ENCODE assay signal across 23 mouse cellular contexts in the genomic region with DNA sequence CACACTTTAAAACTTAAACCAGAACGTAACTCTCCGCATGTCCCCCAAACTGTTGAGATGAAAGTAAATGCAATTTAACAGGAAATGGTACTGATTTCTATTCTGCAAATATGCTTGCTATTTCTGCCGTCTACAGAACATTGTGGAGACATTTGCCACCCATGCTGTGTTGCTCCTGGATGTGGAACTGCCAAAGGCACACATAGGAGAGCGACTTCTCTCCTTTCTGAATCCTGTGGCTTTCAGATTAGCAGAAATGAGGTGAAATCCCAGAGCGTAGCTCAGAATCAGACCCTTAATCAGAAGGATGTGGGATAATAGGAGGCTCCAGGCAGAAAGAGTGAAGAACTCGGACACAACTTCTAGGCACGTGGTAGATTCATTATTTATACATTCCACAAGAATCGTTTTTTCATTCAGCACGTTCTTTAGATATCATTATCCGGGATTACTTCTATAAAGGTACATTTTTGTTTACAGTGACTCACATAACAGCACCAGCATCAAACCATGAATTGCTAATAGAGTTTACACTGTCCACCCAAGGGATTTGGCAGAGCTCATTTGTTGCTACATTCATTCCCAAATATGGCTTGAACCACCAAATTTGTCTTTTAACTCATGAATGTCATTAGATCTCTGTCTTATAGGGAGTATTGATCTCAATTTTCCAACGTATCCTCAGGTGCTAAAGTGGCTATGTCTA.
DNase-seq lines count a peak whose midpoint lies in the region; ATAC-seq lines count a peak whose summit lies in the region.
"Had no signal": no experiment of that assay in that cellular context is flagged by ENCODE, and none has a peak within 500 bp of the region (broad histone marks: within the 10 kb centered on the region; RNA-seq: fewer than 3 reads in every experiment).

No protein-coding gene starts in this region.

- no peak for DNase-seq in forebrain, embryonic 10.5 days (ENCODE audit: extremely low spot score, low spot score)
- no peak for DNase-seq in hindbrain, embryonic 14.5 days (ENCODE audit: low spot score)
- no peak for DNase-seq in hindbrain, embryonic 11.5 days (ENCODE audit: low spot score)
- DNase-seq in left cerebral cortex, postnatal 25 days (ENCODE audit: low spot score in 2 of 2): no peak
- DNase-seq: adrenal gland, postnatal 10 days; cerebellum, adult 8-10 months; cerebellum, postnatal 36 days; embryo, embryonic 11 days; gastrocnemius, postnatal 14 days; heart, adult 11 months; kidney, adult 8-10 months; kidney, postnatal 10 days; thymus, adult 18-20 months; thymus, postnatal 36 days had no signal

- H3K36me3 ChIP-seq in forebrain, embryonic 12.5 days (replicated peaks): no peaks in the 10 kb centered on the region
- no peaks in the 10 kb centered on the region for H3K36me3 ChIP-seq in forebrain, embryonic 10.5 days (replicated peaks)
- H3K36me3 ChIP-seq in hindbrain, embryonic 14.5 days (replicated peaks; ENCODE audit: control insufficient read depth, insufficient read depth): no peaks in the 10 kb centered on the region
- H3K36me3 ChIP-seq in hindbrain, embryonic 11.5 days (ENCODE audit: control insufficient read depth, insufficient read depth, low read length): no peaks in the 10 kb centered on the region
- no peaks in the 10 kb centered on the region for H3K36me3 ChIP-seq in neural tube, embryonic 13.5 days
- H3K36me3 ChIP-seq in neural tube, embryonic 15.5 days: no peaks in the 10 kb centered on the region
- H3K36me3 ChIP-seq: embryonic facial prominence, embryonic 13.5 days; hindbrain, embryonic 12.5 days; intestine, embryonic 15.5 days; stomach, embryonic 15.5 days had no signal

- WGBS in forebrain, embryonic 12.5 days: 66% methylated on average over 11 of the region's 11 CpGs
- WGBS in forebrain, embryonic 10.5 days: 84% methylated on average over 11 of the region's 11 CpGs
- 66% methylated on average over 11 of the region's 11 CpGs for WGBS in hindbrain, embryonic 14.5 days
- 80% methylated on average over 11 of the region's 11 CpGs for WGBS in hindbrain, embryonic 11.5 days
- WGBS in neural tube, embryonic 13.5 days: 66% methylated on average over 11 of the region's 11 CpGs
- 64% methylated on average over 11 of the region's 11 CpGs for WGBS in neural tube, embryonic 15.5 days

- intact Hi-C loops in left cerebral cortex, postnatal 25 days (cut with DNase I): no loop called here

- H3K27me3 ChIP-seq in forebrain, embryonic 12.5 days: no peaks in the 10 kb centered on the region
- H3K27me3 ChIP-seq in forebrain, embryonic 10.5 days (ENCODE audit: poor library complexity, severe bottlenecking): no peaks in the 10 kb centered on the region
- H3K27me3 ChIP-seq in hindbrain, embryonic 14.5 days (ENCODE audit: control insufficient read depth, insufficient read depth, low read length): no peaks in the 10 kb centered on the region
- no peaks in the 10 kb centered on the region for H3K27me3 ChIP-seq in hindbrain, embryonic 11.5 days (ENCODE audit: control insufficient read depth, insufficient read depth, low read length)
- H3K27me3 ChIP-seq in neural tube, embryonic 13.5 days: no peaks in the 10 kb centered on the region
- H3K27me3 ChIP-seq in neural tube, embryonic 15.5 days (replicated peaks): no peaks in the 10 kb centered on the region
- H3K27me3 ChIP-seq: embryonic facial prominence, embryonic 13.5 days; hindbrain, embryonic 12.5 days; intestine, embryonic 15.5 days; stomach, embryonic 15.5 days had no signal

- peaks cover 10% of the 10 kb centered on the region for H3K4me1 ChIP-seq in forebrain, embryonic 12.5 days
- peaks cover 5% of the 10 kb centered on the region; the same call in 1 of the 2 replicates for H3K4me1 ChIP-seq in forebrain, embryonic 10.5 days
- peaks cover 7% of the 10 kb centered on the region; the same call in 1 of the 2 replicates for H3K4me1 ChIP-seq in hindbrain, embryonic 14.5 days (replicated peaks; ENCODE audit: control insufficient read depth, insufficient read depth, low read length)
- no peaks in the 10 kb centered on the region for H3K4me1 ChIP-seq in hindbrain, embryonic 11.5 days (replicated peaks; ENCODE audit: control insufficient read depth, insufficient read depth, low read length)
- peaks cover 20% of the 10 kb centered on the region for H3K4me1 ChIP-seq in neural tube, embryonic 13.5 days (replicated peaks)
- peaks cover 6% of the 10 kb centered on the region; the same call in 1 of the 2 replicates for H3K4me1 ChIP-seq in neural tube, embryonic 15.5 days
- H3K4me1 ChIP-seq: embryonic facial prominence, embryonic 13.5 days; intestine, embryonic 15.5 days; stomach, embryonic 15.5 days had no signal

- H3K4me3 ChIP-seq in forebrain, embryonic 12.5 days (replicated peaks): no peak overlapping the region
- H3K4me3 ChIP-seq in forebrain, embryonic 10.5 days: no peak overlapping the region
- no peak overlapping the region for H3K4me3 ChIP-seq in hindbrain, embryonic 14.5 days (replicated peaks; ENCODE audit: low read length)
- H3K4me3 ChIP-seq in hindbrain, embryonic 11.5 days (ENCODE audit: low read depth, low read length): no peak overlapping the region
- H3K4me3 ChIP-seq in neural tube, embryonic 13.5 days: no peak overlapping the region
- H3K4me3 ChIP-seq in neural tube, embryonic 15.5 days (replicated peaks): no peak overlapping the region
- H3K4me3 ChIP-seq: embryonic facial prominence, embryonic 13.5 days; erythroblast, embryonic 14.5 days; hindbrain, embryonic 12.5 days; intestine, embryonic 15.5 days; stomach, embryonic 15.5 days had no signal

- 0 out of 2 replicates have a peak overlapping the region, but pooled peaks have one; percentile 31 for H3K27ac ChIP-seq in forebrain, embryonic 12.5 days
- H3K27ac ChIP-seq in forebrain, embryonic 10.5 days: no peak overlapping the region
- peak overlapping the region; percentile 20 for H3K27ac ChIP-seq in hindbrain, embryonic 14.5 days
- H3K27ac ChIP-seq in hindbrain, embryonic 11.5 days (ENCODE audit: low read depth, low read length): no peak overlapping the region
- H3K27ac ChIP-seq in neural tube, embryonic 13.5 days (replicated peaks): peak overlapping the region; percentile 64
- H3K27ac ChIP-seq in neural tube, embryonic 15.5 days (replicated peaks): no peak overlapping the region
- H3K27ac ChIP-seq: embryonic facial prominence, embryonic 13.5 days; hindbrain, embryonic 12.5 days; intestine, embryonic 15.5 days; stomach, embryonic 15.5 days had no signal

- H3K4me2 ChIP-seq in forebrain, embryonic 12.5 days: no peak overlapping the region
- no peak overlapping the region for H3K4me2 ChIP-seq in hindbrain, embryonic 14.5 days (replicated peaks)
- H3K4me2 ChIP-seq in hindbrain, embryonic 11.5 days (replicated peaks; ENCODE audit: low read depth, low read length): no peak overlapping the region
- no peak overlapping the region for H3K4me2 ChIP-seq in neural tube, embryonic 13.5 days
- no peak overlapping the region for H3K4me2 ChIP-seq in neural tube, embryonic 15.5 days
- H3K4me2 ChIP-seq: embryonic facial prominence, embryonic 13.5 days; heart, embryonic 11.5 days; hindbrain, embryonic 12.5 days; intestine, embryonic 15.5 days; stomach, embryonic 15.5 days had no signal

- ATAC-seq in forebrain, embryonic 12.5 days (ENCODE audit: low FRiP score): peak; percentile 34; the same call in 1 of the 2 replicates
- ATAC-seq in hindbrain, embryonic 14.5 days (ENCODE audit: low FRiP score): no peak
- no peak for ATAC-seq in hindbrain, embryonic 11.5 days (ENCODE audit: low FRiP score)
- no peak for ATAC-seq in neural tube, embryonic 13.5 days (ENCODE audit: low read depth)
- ATAC-seq in neural tube, embryonic 15.5 days (ENCODE audit: low FRiP score): no peak
- ATAC-seq: intestine, embryonic 15.5 days had no signal

- H3K9me3 ChIP-seq in forebrain, embryonic 12.5 days: no peaks in the 10 kb centered on the region
- H3K9me3 ChIP-seq in forebrain, embryonic 10.5 days: no peaks in the 10 kb centered on the region
- H3K9me3 ChIP-seq in hindbrain, embryonic 14.5 days (ENCODE audit: control insufficient read depth, low read length): no peaks in the 10 kb centered on the region
- no peaks in the 10 kb centered on the region for H3K9me3 ChIP-seq in hindbrain, embryonic 11.5 days (ENCODE audit: control insufficient read depth, low read length)
- H3K9me3 ChIP-seq in neural tube, embryonic 13.5 days: no peaks in the 10 kb centered on the region
- H3K9me3 ChIP-seq in neural tube, embryonic 15.5 days (replicated peaks): no peaks in the 10 kb centered on the region
- H3K9me3 ChIP-seq: embryonic facial prominence, embryonic 13.5 days; hindbrain, embryonic 12.5 days; intestine, embryonic 15.5 days; stomach, embryonic 15.5 days had no signal

- no peak overlapping the region for H3K9ac ChIP-seq in forebrain, embryonic 12.5 days
- H3K9ac ChIP-seq in hindbrain, embryonic 14.5 days: no peak overlapping the region
- no peak overlapping the region for H3K9ac ChIP-seq in hindbrain, embryonic 11.5 days (ENCODE audit: low read depth, low read length)
- H3K9ac ChIP-seq in neural tube, embryonic 13.5 days: no peak overlapping the region
- no peak overlapping the region for H3K9ac ChIP-seq in neural tube, embryonic 15.5 days (replicated peaks)
- H3K9ac ChIP-seq: embryonic facial prominence, embryonic 13.5 days; hindbrain, embryonic 12.5 days; intestine, embryonic 15.5 days; stomach, embryonic 15.5 days had no signal

Comparison
In these comparisons a context has a peak if more than half of its experiments do, and no peak if none do; other contexts are left out.
1. H3K27ac ChIP-seq: peak in forebrain, embryonic 12.5 days (single experiment), hindbrain, embryonic 14.5 days (single experiment) and neural tube, embryonic 13.5 days (single experiment); none in forebrain, embryonic 10.5 days (single experiment), hindbrain, embryonic 11.5 days (single experiment) and neural tube, embryonic 15.5 days (single experiment).